Mouse (Mus musculus) spleen, adult 2 months (tissue): ENCODE data around the gene Prkag2. TPM values are rescaled to one million over a fixed set of nuclear protein-coding genes. Genes with fewer than 3 reads are reported as not detected.
"Not testable (repeated sequence)": the region's sequence is repeated elsewhere in the genome, so short reads cannot be mapped to it uniquely, and the experiment has no call there.

Experiments used
- DNase-seq, 2 experiments: peaks; one replicate each; pipeline versions ENCODE4 v3.0.0 to v3.0.0-alpha.2; 2012 to 2021; ENCODE audit warnings: low spot score in 2 of 2, low read depth in 1 of 2
- H3K27ac ChIP-seq: fragments of 200-500 bp; 2 replicates; pipeline ENCODE4 v1.5.1; 2012; ENCODE audit warnings: low read length, inconsistent platforms; ENCODE audit not compliant: insufficient read depth
- H3K27me3 ChIP-seq: fragments of 200-500 bp; 2 replicates; pipeline ENCODE4 v1.6.1; 2012; ENCODE audit warnings: mild to moderate bottlenecking, moderate library complexity, low read length, inconsistent platforms; ENCODE audit not compliant: control insufficient read depth, insufficient read depth
- H3K36me3 ChIP-seq: fragments of 200-500 bp; 2 replicates; pipeline ENCODE4 v1.6.1; 2012; ENCODE audit warnings: mild to moderate bottlenecking, low read length, inconsistent platforms; ENCODE audit not compliant: control insufficient read depth, insufficient read depth
- H3K4me1 ChIP-seq: fragments of 200-500 bp; 2 replicates; pipeline ENCODE4 v1.6.1; 2011; ENCODE audit warnings: inconsistent platforms; ENCODE audit not compliant: control insufficient read depth, insufficient read depth, insufficient read length
- H3K4me3 ChIP-seq: fragments of 200-500 bp; 2 replicates; pipeline ENCODE4 v1.5.1; 2011; ENCODE audit warnings: mild to moderate bottlenecking, inconsistent platforms; ENCODE audit not compliant: insufficient read depth, insufficient read length; ENCODE audit errors: extremely low read depth
- CTCF ChIP-seq: fragments of 200-500 bp; IDR thresholded peaks from 2 replicates; pipeline ENCODE4 v1.5.1; 2011; ENCODE audit warnings: mild to moderate bottlenecking, inconsistent platforms; ENCODE audit not compliant: insufficient read depth, insufficient read length, insufficient replicate concordance; ENCODE audit errors: extremely low read depth
- POLR2A ChIP-seq: fragments of 200-500 bp; IDR thresholded peaks from 2 replicates; pipeline ENCODE4 v1.6.1; 2011; ENCODE audit warnings: low read depth, low read length, inconsistent platforms
- WGBS: fragments of 180-500 bp; shearing (Covaris S2); methylation state at CpG from one replicate; pipeline ENCODE4 v1.1.7; 2018; 5-methylcytosine and 5-hydroxymethylcytosine counted together
- polyA plus RNA-seq: library from polyadenylated mRNA; depleted of rRNA; stranded (reverse); fragments of >200 nt; gene quantifications from 2 replicates; pipeline ENCODE4 v1.2.3, GENCODE M21; 2012

Gene Prkag2
- polyA plus RNA-seq, 1 experiment: 7.7 TPM

DNA sequence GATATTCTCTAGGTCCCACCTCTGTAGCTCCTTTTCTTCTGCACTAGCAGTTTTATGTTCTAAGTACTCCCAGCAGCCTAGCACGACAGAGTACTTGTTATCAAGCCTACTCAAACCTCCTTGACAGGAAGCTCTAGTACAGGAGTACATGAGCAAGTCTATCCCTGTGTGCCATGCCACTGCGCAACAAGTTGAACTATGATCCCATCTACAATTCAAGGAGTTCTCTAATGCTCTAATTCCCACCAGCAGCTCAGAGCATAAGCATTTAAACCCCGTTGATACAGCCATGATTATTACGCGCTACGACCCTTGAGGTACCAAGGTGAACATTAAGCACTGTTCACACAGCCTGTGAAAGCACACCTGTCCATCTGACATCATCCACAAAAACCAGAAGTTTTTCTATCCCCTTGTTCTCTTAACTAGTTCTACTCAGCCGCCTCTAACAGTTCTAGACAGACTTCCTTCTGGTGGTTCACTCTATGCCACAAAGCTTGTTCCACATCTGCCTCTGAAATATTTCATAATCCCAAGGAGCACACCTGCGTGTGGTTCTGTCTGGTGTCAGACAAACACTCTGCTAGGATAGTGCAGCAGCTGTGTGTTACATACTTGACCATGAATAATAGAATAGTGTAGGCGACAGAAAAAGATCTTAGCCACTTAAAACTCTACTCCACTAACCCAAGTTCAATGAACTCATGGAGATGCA is 274.2 kb downstream of the Prkag2 start:
- DNase-seq: no peak
- Histone ChIP-seq H3K36me3 (peaks cover 2% of the 10 kb centered on the region; the same call in 1 of the 2 replicates), H3K4me3 (no peak overlapping the region), H3K27ac (no peak overlapping the region), H3K27me3 (no peaks in the 10 kb centered on the region), H3K4me1 (peaks cover 21% of the 10 kb centered on the region)
- TF ChIP-seq POLR2A (no peak), CTCF (no peak)
- 40% methylated on average over 9 of the region's 9 CpGs for WGBS

DNA sequence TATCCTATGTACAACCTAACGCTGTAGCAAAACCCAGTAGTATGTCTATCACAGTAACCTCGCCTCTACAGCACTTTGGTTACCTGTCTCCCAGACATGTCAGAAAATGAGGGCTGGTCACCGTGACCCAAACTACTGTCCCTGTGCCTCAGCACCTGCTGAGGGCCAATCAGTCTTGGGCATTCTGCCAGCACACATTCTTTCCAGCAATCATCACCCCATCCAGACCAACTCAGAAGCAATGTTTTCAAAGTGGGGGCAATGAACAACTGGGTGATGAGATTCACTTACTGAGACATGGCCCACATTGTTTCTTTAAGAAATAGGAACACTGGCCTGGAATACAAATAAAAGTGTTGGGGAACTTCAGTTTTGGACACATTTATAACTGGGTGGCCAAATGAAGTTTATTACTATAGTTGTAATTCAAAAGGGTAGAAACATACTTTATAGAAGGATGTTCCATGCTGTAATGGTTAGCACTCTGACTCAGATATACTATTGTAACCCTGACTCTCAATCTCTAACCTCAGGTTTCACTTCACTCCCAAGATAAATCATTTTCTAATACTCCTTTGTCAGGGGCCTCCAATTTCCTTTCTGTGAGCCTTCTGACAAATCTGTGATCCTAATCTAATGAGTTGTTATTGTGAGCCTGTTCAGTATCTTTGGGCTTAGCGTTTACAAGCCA is 274.9 kb downstream of the Prkag2 start:
- no peak for DNase-seq
- H3K27ac ChIP-seq: no peak overlapping the region
- peaks cover 2% of the 10 kb centered on the region; the same call in 1 of the 2 replicates for H3K36me3 ChIP-seq
- WGBS: 69% methylated on average over 4 of the region's 4 CpGs
- no peak for TF ChIP-seq POLR2A
- no peak for TF ChIP-seq CTCF
- peaks cover 21% of the 10 kb centered on the region for H3K4me1 ChIP-seq
- no peak overlapping the region for H3K4me3 ChIP-seq
- no peaks in the 10 kb centered on the region for H3K27me3 ChIP-seq

GRCm38 (mm10) chr5:24823864-24824405 is 276.5 kb downstream of the Prkag2 start:
- TF ChIP-seq CTCF (no peak), POLR2A (no peak)
- H3K4me3 ChIP-seq: no peak overlapping the region
- H3K4me1 ChIP-seq: peaks cover 21% of the 10 kb centered on the region
- no peaks in the 10 kb centered on the region for H3K27me3 ChIP-seq
- no peak overlapping the region for H3K27ac ChIP-seq
- no peak for DNase-seq
- 77% methylated on average over 6 of the region's 6 CpGs for WGBS
- peaks cover 2% of the 10 kb centered on the region; the same call in 1 of the 2 replicates for H3K36me3 ChIP-seq

GRCm38 (mm10) chr5:24822781-24823180 is 277.7 kb downstream of the Prkag2 start:
- no peak overlapping the region for H3K27ac ChIP-seq
- H3K27me3 ChIP-seq: no peaks in the 10 kb centered on the region
- WGBS: 79% methylated on average over 3 of the region's 3 CpGs
- TF ChIP-seq POLR2A (no peak), CTCF (no peak)
- H3K4me3 ChIP-seq: no peak overlapping the region
- DNase-seq: no peak
- peaks cover 2% of the 10 kb centered on the region; the same call in 1 of the 2 replicates for H3K36me3 ChIP-seq
- H3K4me1 ChIP-seq: peaks cover 15% of the 10 kb centered on the region

GRCm38 (mm10) chr5:24822231-24822630 is 278.2 kb downstream of the Prkag2 start:
- peaks cover 11% of the 10 kb centered on the region for H3K4me1 ChIP-seq
- not testable (repeated sequence) for H3K27me3 ChIP-seq, H3K4me3 ChIP-seq, H3K36me3 ChIP-seq, H3K27ac ChIP-seq, DNase-seq
- WGBS: 84% methylated on average over 3 of the region's 3 CpGs

DNA sequence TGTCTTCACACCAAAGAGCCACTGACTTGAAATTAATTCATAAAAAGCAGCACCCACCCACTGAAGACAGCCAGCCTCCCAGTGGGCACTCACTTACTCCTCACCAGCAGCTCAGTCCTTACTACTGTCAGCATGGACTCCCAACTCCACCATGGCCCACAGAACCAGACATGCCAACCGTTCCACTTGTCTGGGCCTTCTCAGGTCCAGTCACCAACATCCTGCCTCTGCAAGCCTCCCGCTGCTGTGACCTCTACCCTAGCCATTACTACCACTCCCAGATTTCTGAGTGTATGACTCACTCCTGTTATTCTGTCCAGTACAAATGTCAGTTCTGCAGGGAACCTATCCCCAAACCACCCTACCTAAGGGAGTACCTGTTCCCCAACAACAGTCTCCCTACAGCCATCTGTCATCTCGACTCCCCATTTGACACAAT is 279.0 kb downstream of the Prkag2 start:
- no peak for TF ChIP-seq CTCF
- no peak for TF ChIP-seq POLR2A
- no peak overlapping the region for H3K27ac ChIP-seq
- peaks cover 7% of the 10 kb centered on the region for H3K4me1 ChIP-seq
- DNase-seq: no peak
- H3K27me3 ChIP-seq: no peaks in the 10 kb centered on the region
- WGBS: 84% methylated on average over 3 of the region's 3 CpGs
- H3K36me3 ChIP-seq: peaks cover 8% of the 10 kb centered on the region
- no peak overlapping the region for H3K4me3 ChIP-seq
